Mouse (Mus musculus) ES-Bruce4 (cell line): ENCODE measurements around the gene Ccdc62.

Experiments
- CTCF ChIP-seq: IDR thresholded peaks from one replicate; pipeline ENCODE4 v1.8.1; 2011; ENCODE audit warnings: low read depth, low read length
- POLR2A ChIP-seq: IDR thresholded peaks from one replicate; pipeline ENCODE4 v1.8.1; 2011; ENCODE audit warnings: low read length; ENCODE audit not compliant: insufficient read depth

DNA sequence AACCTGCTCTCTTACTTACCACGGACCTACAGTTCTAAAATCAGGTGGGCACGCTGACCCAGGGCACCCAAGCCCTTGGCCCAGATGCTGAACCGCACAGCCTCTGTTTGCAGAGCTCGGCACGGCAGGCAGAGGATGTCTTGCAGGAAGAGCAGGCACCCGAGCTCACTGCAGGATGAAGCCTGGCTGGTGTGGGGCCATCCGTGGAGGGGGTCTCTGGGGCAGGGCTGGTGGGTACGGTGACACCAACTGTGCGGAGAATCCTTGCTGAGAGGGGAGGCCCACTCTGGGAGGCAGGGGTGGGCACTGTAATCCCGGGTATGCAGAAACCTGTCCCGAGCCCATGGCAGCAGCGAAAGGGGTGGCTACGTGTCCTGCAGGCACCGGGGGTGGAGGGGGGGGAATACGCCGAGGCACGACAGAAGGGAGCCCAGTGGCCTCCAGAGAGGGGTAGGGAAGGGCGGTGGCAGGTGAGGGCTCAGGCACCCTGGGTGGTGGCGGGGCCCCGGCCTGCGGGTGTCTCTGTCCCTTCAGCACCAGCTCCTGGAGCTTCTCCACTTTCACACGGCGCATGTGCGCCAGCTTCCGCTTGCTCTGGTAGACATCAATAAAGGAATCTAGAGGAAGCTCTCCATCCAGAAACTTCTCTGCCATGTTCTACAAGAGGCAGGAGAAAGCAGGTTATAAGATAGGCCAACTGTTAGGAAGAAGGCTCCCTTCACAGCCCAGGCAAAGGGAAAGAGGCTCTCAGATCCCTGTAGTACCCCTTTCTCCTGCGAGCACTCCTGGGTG, 75.8 kb downstream of the Ccdc62 start:
- TF ChIP-seq CTCF (no peak), POLR2A (no peak)
